Mouse (Mus musculus) forelimb bud, embryonic 11.5 days (tissue): ENCODE results near the gene Commd6.
"Not testable (repeated sequence)": the region's sequence is repeated elsewhere in the genome, so short reads cannot be mapped to it uniquely, and the experiment has no call there.

Source experiments
- DNase-seq: peaks from one replicate; pipeline ENCODE4 v3.0.0-alpha.2; 2012; ENCODE audit warnings: low read depth, low spot score

The Commd6 gene

GRCm38 (mm10) chr14:101608519-101609368 lies 31.7 kb downstream of the Commd6 start, which contains the start of gene Tbc1d4:
Tbc1d4 (minus strand) TSS chr14:101609191.
- peak; percentile 77 for DNase-seq

- DNase-seq: peak; percentile 31
Measured at GRCm38 (mm10) chr14:101607631-101608518, 32.6 kb downstream of the Commd6 start.

- no peak for DNase-seq
Measured at GRCm38 (mm10) chr14:101605843-101606242, 34.6 kb downstream of the Commd6 start.

DNA sequence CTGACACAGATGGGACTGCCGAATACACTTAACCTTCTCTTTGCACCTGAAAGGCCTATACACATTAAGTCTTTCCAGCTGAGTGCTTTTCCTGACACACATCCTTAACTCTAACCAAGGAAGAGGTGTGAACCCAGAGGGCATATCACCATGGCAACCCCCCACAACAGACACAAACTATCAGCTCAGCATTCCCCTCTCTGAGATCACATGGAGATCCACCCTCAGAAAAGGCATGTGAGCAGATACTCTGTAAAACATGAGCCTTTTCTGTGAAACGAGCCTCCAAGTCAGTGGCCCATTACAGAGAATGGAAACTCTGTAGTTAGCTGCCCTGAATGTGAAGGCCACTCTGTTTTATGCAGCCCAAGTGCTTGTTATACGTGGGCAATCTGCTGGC lies 37.6 kb downstream of the Commd6 start:
- peak; percentile 24 for DNase-seq

- no peak for DNase-seq
Measured at GRCm38 (mm10) chr14:101597096-101597715, 43.3 kb downstream of the Commd6 start.

GRCm38 (mm10) chr14:101596691-101597090 lies 43.8 kb downstream of the Commd6 start:
- DNase-seq: no peak

DNA sequence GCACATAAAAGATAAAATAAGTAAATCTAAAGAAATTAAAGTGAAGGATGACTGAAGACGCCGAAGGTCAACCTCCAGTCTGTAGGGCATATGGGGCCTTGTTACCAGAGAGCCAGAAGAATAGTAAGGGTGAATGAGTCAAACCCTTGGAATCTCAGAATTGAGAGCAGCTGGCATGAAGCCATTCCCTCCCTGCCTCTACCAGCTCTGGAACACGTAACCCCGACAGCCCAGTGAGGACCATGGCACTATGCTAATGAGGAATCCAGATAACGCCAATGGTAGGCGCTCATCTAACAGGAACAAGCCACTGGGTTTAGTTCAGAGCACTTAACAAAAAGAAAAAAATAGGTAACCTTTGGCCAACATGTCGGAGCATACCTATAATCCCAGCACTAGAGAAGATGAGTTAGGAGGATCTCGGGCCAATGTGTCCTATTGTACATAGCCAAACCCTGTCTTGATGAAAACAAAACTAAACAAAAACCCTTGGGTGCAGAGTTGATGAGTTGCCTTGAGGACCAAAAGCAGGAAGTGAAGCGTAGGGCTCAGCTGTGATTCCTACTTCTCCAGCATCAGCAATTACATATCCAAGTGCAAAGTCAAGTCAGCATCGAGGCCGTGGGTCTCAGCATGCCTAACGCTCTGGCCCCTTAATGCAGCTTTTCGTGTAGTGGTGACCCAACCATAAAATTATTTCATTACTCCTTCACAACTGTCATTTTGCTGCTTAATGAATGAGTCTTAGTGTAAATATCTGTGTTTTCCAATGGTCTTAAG lies 45.0 kb downstream of the Commd6 start:
- no peak for DNase-seq

DNA sequence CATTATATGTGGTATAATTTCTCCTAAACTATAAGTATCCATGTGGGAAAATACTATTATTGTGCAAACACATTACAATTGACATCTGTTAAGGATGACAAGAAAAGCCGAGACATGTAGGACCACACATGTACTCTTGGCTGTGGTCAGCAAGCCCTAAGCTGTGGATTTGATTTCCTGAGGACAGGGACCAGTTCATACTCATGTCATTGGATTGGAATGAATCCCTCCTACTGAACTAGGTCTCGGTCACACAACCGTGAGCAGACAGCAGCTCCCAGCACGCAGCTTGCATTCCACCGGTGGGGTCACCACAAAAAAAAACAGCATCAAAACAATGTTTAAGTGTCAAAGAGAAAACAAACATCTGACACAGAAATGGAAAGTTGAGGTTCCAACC lies 46.5 kb downstream of the Commd6 start:
- no peak for DNase-seq

- no peak for DNase-seq
Measured at GRCm38 (mm10) chr14:101593340-101593739, 47.1 kb downstream of the Commd6 start.

DNA sequence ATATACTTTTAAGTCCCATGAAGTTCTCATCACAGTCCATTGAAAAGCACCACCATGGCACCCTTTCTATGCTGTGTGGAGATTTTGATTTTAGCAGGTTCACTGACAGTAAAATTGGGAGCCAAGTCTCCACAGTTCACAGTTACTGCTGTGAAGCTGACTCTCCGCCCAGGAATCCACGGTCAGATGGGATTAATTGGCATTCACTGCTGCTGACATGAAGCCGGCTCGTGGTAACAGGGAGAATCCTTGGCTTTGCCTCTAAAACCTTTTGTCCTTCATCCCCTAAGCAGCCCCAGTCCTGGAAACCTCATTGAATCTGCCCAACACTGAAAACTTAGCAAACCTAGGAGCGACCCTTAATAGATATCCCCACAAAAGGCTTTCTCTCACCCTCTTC lies 49.4 kb downstream of the Commd6 start:
- DNase-seq: no peak

- not testable (repeated sequence) for DNase-seq
Measured at GRCm38 (mm10) chr14:101588209-101588991, 52.1 kb downstream of the Commd6 start.

- peak; percentile 72 for DNase-seq
Measured at GRCm38 (mm10) chr14:101587366-101588040, 53.0 kb downstream of the Commd6 start.

DNA sequence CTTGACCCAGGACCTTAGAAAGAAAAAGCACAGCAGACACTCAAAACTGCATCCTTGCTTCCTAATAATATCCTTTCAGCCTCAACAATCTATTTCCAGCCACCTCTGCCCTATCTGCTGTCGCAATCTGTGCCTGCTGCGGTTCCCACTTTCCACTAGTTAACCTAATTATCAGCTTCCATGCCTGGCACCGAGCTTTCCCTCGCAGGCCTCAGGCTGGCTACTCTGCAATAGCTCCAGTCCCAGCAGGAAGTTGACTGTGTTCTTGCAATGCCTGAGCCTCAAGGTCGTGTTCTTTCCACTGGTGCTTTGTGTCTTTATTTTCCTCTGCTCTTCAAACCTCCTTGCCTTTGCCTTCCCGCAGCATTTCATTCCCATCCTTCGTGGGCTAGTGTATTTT lies 54.4 kb downstream of the Commd6 start:
- DNase-seq: no peak
